In genomic region chr2:18916042-18916407, GRCm38 (mm10) we compare ENCODE assay signal across 13 mouse cellular contexts.
A peak's percentile ranks its signal among the peaks of the same experiment; 100 is the strongest.
DNase-seq lines count a peak whose midpoint lies in the region; ATAC-seq and TF ChIP-seq lines count a peak whose summit lies in the region.
"Had no signal": no experiment of that assay in that cellular context is flagged by ENCODE, and none has a peak within 500 bp of the region (broad histone marks: within the 10 kb centered on the region; RNA-seq: fewer than 3 reads in every experiment).

No protein-coding gene starts in this region.

- H3K4me3 ChIP-seq in hindbrain, postnatal 0 days (ENCODE audit: low read length), result no peak overlapping the region
- no peak overlapping the region for H3K4me3 ChIP-seq in hindbrain, embryonic 13.5 days
- no peak overlapping the region for H3K4me3 ChIP-seq in midbrain, postnatal 0 days (ENCODE audit: low read depth, low read length)
- H3K4me3 ChIP-seq in midbrain, embryonic 13.5 days (replicated peaks), result no peak overlapping the region
- H3K4me3 ChIP-seq: embryonic facial prominence, embryonic 13.5 days; stomach, embryonic 15.5 days had no signal

- ATAC-seq in hindbrain, postnatal 0 days, result peak; percentile 44
- ATAC-seq in hindbrain, embryonic 13.5 days (ENCODE audit: low FRiP score), result no peak
- ATAC-seq in midbrain, postnatal 0 days (ENCODE audit: low FRiP score), result no peak
- ATAC-seq in midbrain, embryonic 13.5 days, result no peak; the same call in 1 of the 2 replicates
- ATAC-seq in granulocyte monocyte progenitor cell, adult 5-6 weeks (replicated peaks; ENCODE audit: poor library complexity, severe bottlenecking), result peak; percentile 23; the same call in 1 of the 2 replicates
- peak; percentile 41 for ATAC-seq in megakaryocyte progenitor cell, adult 5-6 weeks (replicated peaks; ENCODE audit: poor library complexity)
- ATAC-seq: forebrain, embryonic 14.5 days had no signal

- H3K36me3 ChIP-seq in hindbrain, postnatal 0 days (ENCODE audit: insufficient read depth, low read length), result no peaks in the 10 kb centered on the region
- H3K36me3 ChIP-seq in hindbrain, embryonic 13.5 days, result no peaks in the 10 kb centered on the region
- H3K36me3 ChIP-seq in midbrain, postnatal 0 days (ENCODE audit: insufficient read depth, low read length), result no peaks in the 10 kb centered on the region
- H3K36me3 ChIP-seq in midbrain, embryonic 13.5 days, result no peaks in the 10 kb centered on the region
- H3K36me3 ChIP-seq: embryonic facial prominence, embryonic 13.5 days; stomach, embryonic 15.5 days had no signal

- WGBS in hindbrain, postnatal 0 days, result 53% methylated on average over 2 of the region's 2 CpGs
- WGBS in hindbrain, embryonic 13.5 days, result 75% methylated on average over 2 of the region's 2 CpGs
- 73% methylated on average over 2 of the region's 2 CpGs for WGBS in midbrain, postnatal 0 days
- 75% methylated on average over 2 of the region's 2 CpGs for WGBS in midbrain, embryonic 13.5 days

- H3K9ac ChIP-seq in hindbrain, postnatal 0 days (replicated peaks; ENCODE audit: low read length), result no peak overlapping the region
- H3K9ac ChIP-seq in hindbrain, embryonic 13.5 days, result no peak overlapping the region
- no peak overlapping the region for H3K9ac ChIP-seq in midbrain, postnatal 0 days (replicated peaks; ENCODE audit: low read length, poor library complexity, severe bottlenecking)
- H3K9ac ChIP-seq in midbrain, embryonic 13.5 days (replicated peaks), result no peak overlapping the region
- H3K9ac ChIP-seq: embryonic facial prominence, embryonic 13.5 days; stomach, embryonic 15.5 days had no signal

- peak overlapping the region; percentile 62; the same call in 1 of the 2 replicates for H3K27ac ChIP-seq in hindbrain, postnatal 0 days
- H3K27ac ChIP-seq in hindbrain, embryonic 13.5 days, result no peak overlapping the region
- peak overlapping the region; percentile 43; the same call in 1 of the 2 replicates for H3K27ac ChIP-seq in midbrain, postnatal 0 days (ENCODE audit: low read depth, low read length)
- no peak overlapping the region for H3K27ac ChIP-seq in midbrain, embryonic 13.5 days
- H3K27ac ChIP-seq: embryonic facial prominence, embryonic 13.5 days; stomach, embryonic 15.5 days had no signal

- no peaks in the 10 kb centered on the region for H3K9me3 ChIP-seq in hindbrain, postnatal 0 days (ENCODE audit: low read length)
- H3K9me3 ChIP-seq in hindbrain, embryonic 13.5 days, result no peaks in the 10 kb centered on the region
- no peaks in the 10 kb centered on the region for H3K9me3 ChIP-seq in midbrain, postnatal 0 days (ENCODE audit: low read length)
- no peaks in the 10 kb centered on the region for H3K9me3 ChIP-seq in midbrain, embryonic 13.5 days
- H3K9me3 ChIP-seq: embryonic facial prominence, embryonic 13.5 days; stomach, embryonic 15.5 days had no signal

- no peaks in the 10 kb centered on the region for H3K27me3 ChIP-seq in hindbrain, postnatal 0 days (ENCODE audit: insufficient read depth, low read length)
- H3K27me3 ChIP-seq in hindbrain, embryonic 13.5 days, result no peaks in the 10 kb centered on the region
- H3K27me3 ChIP-seq in midbrain, postnatal 0 days (ENCODE audit: insufficient read depth, low read length), result no peaks in the 10 kb centered on the region
- no peaks in the 10 kb centered on the region for H3K27me3 ChIP-seq in midbrain, embryonic 13.5 days
- H3K27me3 ChIP-seq: stomach, embryonic 15.5 days had no signal

- H3K4me2 ChIP-seq in hindbrain, postnatal 0 days (ENCODE audit: low read depth, low read length), result no peak overlapping the region
- no peak overlapping the region for H3K4me2 ChIP-seq in hindbrain, embryonic 13.5 days
- no peak overlapping the region for H3K4me2 ChIP-seq in midbrain, postnatal 0 days (ENCODE audit: low read depth, low read length, poor library complexity, severe bottlenecking)
- no peak overlapping the region for H3K4me2 ChIP-seq in midbrain, embryonic 13.5 days (replicated peaks)
- H3K4me2 ChIP-seq: embryonic facial prominence, embryonic 13.5 days; stomach, embryonic 15.5 days had no signal

- peaks cover 14% of the 10 kb centered on the region for H3K4me1 ChIP-seq in hindbrain, postnatal 0 days (ENCODE audit: insufficient read depth, low read length)
- peaks cover 14% of the 10 kb centered on the region; the same call in 1 of the 2 replicates for H3K4me1 ChIP-seq in hindbrain, embryonic 13.5 days (replicated peaks)
- H3K4me1 ChIP-seq in midbrain, postnatal 0 days (ENCODE audit: insufficient read depth, low read length), result peaks cover 9% of the 10 kb centered on the region
- H3K4me1 ChIP-seq in midbrain, embryonic 13.5 days (replicated peaks), result peaks cover 11% of the 10 kb centered on the region

- TF ChIP-seq CTCF in hindbrain, postnatal 0 days (IDR thresholded peaks at IDR 0.05; ENCODE audit: low read depth), result no peak
- TF ChIP-seq CTCF in midbrain, postnatal 0 days (IDR thresholded peaks at IDR 0.05), result no peak

- no peak for DNase-seq in hindbrain, postnatal 0 days (ENCODE audit: low spot score)
- no peak for DNase-seq in midbrain, postnatal 0 days (ENCODE audit: low spot score)
- DNase-seq in lung, postnatal 10 days, result no peak
- DNase-seq: cerebellum, postnatal 25 days; gastrocnemius, postnatal 25 days; right cerebral cortex, postnatal 4 days had no signal

Comparison
In these comparisons a context has a peak if more than half of its experiments do, and no peak if none do; other contexts are left out.
1. ATAC-seq: peak in hindbrain, postnatal 0 days (single experiment), granulocyte monocyte progenitor cell, adult 5-6 weeks (single experiment) and megakaryocyte progenitor cell, adult 5-6 weeks (single experiment); none in hindbrain, embryonic 13.5 days (single experiment), midbrain, postnatal 0 days (single experiment) and midbrain, embryonic 13.5 days (single experiment).
2. H3K27ac ChIP-seq: peak in hindbrain, postnatal 0 days (single experiment) and midbrain, postnatal 0 days (single experiment); none in hindbrain, embryonic 13.5 days (single experiment) and midbrain, embryonic 13.5 days (single experiment).